Comparison of ENCODE assay signal across 9 mouse cellular contexts in the genomic region with DNA sequence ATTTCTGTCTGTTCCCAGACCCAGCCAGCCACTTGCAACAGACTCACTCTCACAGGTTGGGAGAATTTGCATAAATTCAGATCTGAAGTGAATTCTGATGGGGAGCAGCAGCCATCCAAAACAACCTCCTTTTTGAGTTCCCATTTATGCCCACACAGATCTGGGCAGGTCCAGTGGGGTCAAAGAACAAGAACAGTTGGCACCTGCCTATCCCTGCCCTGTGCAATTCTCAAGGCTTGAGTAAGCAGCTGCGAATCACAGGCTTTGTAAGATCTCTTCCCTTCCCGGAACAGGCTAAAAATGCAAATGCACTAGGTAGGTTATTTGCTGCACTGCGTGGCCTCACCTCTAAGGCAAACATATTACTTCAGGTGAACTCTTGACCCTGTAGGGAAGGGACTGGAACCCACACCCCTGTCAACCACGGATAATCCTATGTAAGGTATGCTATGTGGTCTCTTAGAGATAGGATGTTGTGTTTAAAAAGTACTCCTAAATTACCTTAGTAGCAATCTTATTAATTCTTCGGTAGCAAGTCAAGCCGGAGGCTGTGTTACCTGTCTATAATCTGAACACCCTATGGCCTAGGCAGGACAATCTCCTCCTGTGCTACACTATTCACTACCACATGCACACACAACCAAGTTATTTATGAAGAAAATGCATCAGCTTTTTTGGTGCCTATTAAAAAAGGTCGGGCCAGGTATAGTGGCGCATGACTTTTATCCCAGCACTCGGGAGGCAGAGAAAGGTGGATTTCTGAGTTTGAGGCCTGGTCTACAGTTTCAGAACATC. TPM values are rescaled to one million over a fixed set of nuclear protein-coding genes. Genes with fewer than 3 reads are reported as not detected.
A peak's percentile ranks its signal among the peaks of the same experiment; 100 is the strongest.
DNase-seq lines count a peak whose midpoint lies in the region; ATAC-seq and TF ChIP-seq lines count a peak whose summit lies in the region.
"Had no signal": no experiment of that assay in that cellular context is flagged by ENCODE, and none has a peak within 500 bp of the region (broad histone marks: within the 10 kb centered on the region; RNA-seq: fewer than 3 reads in every experiment).

No protein-coding gene starts in this region.

- WGBS in thymus, adult 2 months = 43% methylated on average over 9 of the region's 9 CpGs
- 76% methylated on average over 9 of the region's 9 CpGs for WGBS in stomach, embryonic 14.5 days

- no peaks in the 10 kb centered on the region for H3K36me3 ChIP-seq in thymus, adult 2 months (ENCODE audit: control insufficient read depth, insufficient read depth, low read length)
- no peaks in the 10 kb centered on the region for H3K36me3 ChIP-seq in stomach, embryonic 14.5 days (ENCODE audit: control insufficient read depth, insufficient read depth, low read length)

- no peaks in the 10 kb centered on the region for H3K9me3 ChIP-seq in stomach, embryonic 14.5 days (ENCODE audit: control insufficient read depth, low read depth, low read length)

- peak overlapping the region; percentile 91 for H3K27ac ChIP-seq in thymus, adult 2 months (ENCODE audit: control insufficient read depth, insufficient read depth, low read length)
- peak overlapping the region; percentile 99 for H3K27ac ChIP-seq in brown adipose tissue, adult 24 weeks (replicated peaks; ENCODE audit: low read depth, low read length)
- peak overlapping the region; percentile 81; the same call in 1 of the 2 replicates for H3K27ac ChIP-seq in stomach, embryonic 14.5 days (ENCODE audit: low read length)

- no peak overlapping the region for H3K4me3 ChIP-seq in thymus, adult 2 months (ENCODE audit: control insufficient read depth, insufficient read depth, low read length)
- no peak overlapping the region for H3K4me3 ChIP-seq in brown adipose tissue, adult 24 weeks (ENCODE audit: insufficient read depth, low read depth, low read length)
- no peak overlapping the region for H3K4me3 ChIP-seq in stomach, embryonic 14.5 days (ENCODE audit: low read depth, low read length)

- no peak for DNase-seq in thymus, adult 2 months
- DNase-seq in thymus, adult 18-20 months = no peak
- peak; percentile 71 to 91 for DNase-seq in kidney, postnatal 25 days
- no peak for DNase-seq in gastrocnemius, adult 8-10 months (ENCODE audit: low spot score in 2 of 2)
- no peak for DNase-seq in cerebellum, postnatal 10 days
- no peak for DNase-seq in retina, embryonic 14.5 days (ENCODE audit: low spot score)
- DNase-seq: cerebellum, adult 2 months had no signal

- no peak for TF ChIP-seq CTCF in thymus, adult 2 months (IDR thresholded peaks at IDR 0.05; ENCODE audit: borderline replicate concordance, control insufficient read depth, extremely low read depth, insufficient read depth, low read length, poor library complexity)

- H3K27me3 ChIP-seq in thymus, adult 2 months (ENCODE audit: control insufficient read depth, insufficient read depth, low read length) = no peaks in the 10 kb centered on the region
- H3K27me3 ChIP-seq in stomach, embryonic 14.5 days (ENCODE audit: control insufficient read depth, insufficient read depth, low read length) = no peaks in the 10 kb centered on the region

- peak; percentile 47 for ATAC-seq in stomach, embryonic 14.5 days (ENCODE audit: insufficient number of reproducible peaks, insufficient read depth, low FRiP score, low read depth)

- H3K4me2 ChIP-seq in stomach, embryonic 14.5 days (replicated peaks; ENCODE audit: low read depth, low read length) = no peak overlapping the region

- TF ChIP-seq POLR2A in thymus, adult 2 months (IDR thresholded peaks at IDR 0.05; ENCODE audit: control insufficient read depth, extremely low read depth, insufficient read depth, low read length, poor library complexity) = no peak

- H3K4me1 ChIP-seq in thymus, adult 2 months (replicated peaks; ENCODE audit: control insufficient read depth, insufficient read depth, low read length) = peaks cover 36% of the 10 kb centered on the region
- H3K4me1 ChIP-seq in brown adipose tissue, adult 24 weeks (ENCODE audit: control insufficient read depth, insufficient read depth, insufficient read length, low read length) = peaks cover 32% of the 10 kb centered on the region
- H3K4me1 ChIP-seq in stomach, embryonic 14.5 days (ENCODE audit: control insufficient read depth, insufficient read depth, low read length) = peaks cover 28% of the 10 kb centered on the region

- no peak overlapping the region; the same call in 1 of the 2 replicates for H3K9ac ChIP-seq in stomach, embryonic 14.5 days (replicated peaks; ENCODE audit: low read depth, low read length)

RNA-seq across cellular contexts. Expression of a gene that starts 35.7 kb away (rescaled TPM):
- 5.7 and 5.9 TPM in 2 replicates for polyA plus RNA-seq in thymus, adult 2 months (2012; rRNA removed)
- 7.5 and 9.3 TPM in 2 replicates for polyA plus RNA-seq in brown adipose tissue, adult 24 weeks (2012; ENCODE audit: insufficient read depth, insufficient read length, missing spikeins)
- polyA plus RNA-seq in stomach, embryonic 14.5 days (2014; fragmentation: Nextera tagmentation; extraction: Ambion mirVana) = 9.9 and 10.0 TPM in 2 replicates
- 1 to 10 TPM; 6.3 to 7.1 (median 6.7) TPM for total RNA-seq in gastrocnemius, adult 8-10 months (2022)

RNA-seq across cellular contexts. Expression of a gene that starts 35.9 kb away (rescaled TPM):
- polyA plus RNA-seq in thymus, adult 2 months (2012; rRNA removed) = 12.2 and 12.3 TPM in 2 replicates
- 42.7 and 44.0 TPM in 2 replicates for polyA plus RNA-seq in brown adipose tissue, adult 24 weeks (2012; ENCODE audit: insufficient read depth, insufficient read length, missing spikeins)
- 60.3 and 60.8 TPM in 2 replicates for polyA plus RNA-seq in stomach, embryonic 14.5 days (2014; fragmentation: Nextera tagmentation; extraction: Ambion mirVana)
- total RNA-seq in gastrocnemius, adult 8-10 months (2022) = 10 to 100 TPM; 17.3 to 27.4 (median 20.1) TPM

Comparison
In these comparisons a context has a peak if more than half of its experiments do, and no peak if none do; other contexts are left out.
1. DNase-seq: peak in kidney, postnatal 25 days (2 of 2); none in thymus, adult 2 months (single experiment), thymus, adult 18-20 months (0 of 2), gastrocnemius, adult 8-10 months (0 of 2), cerebellum, postnatal 10 days (0 of 2) and retina, embryonic 14.5 days (single experiment).
2. Peak in every context shown above with its lines, with median percentiles within 50 percentile points of each other: H3K27ac ChIP-seq.